8 mouse cellular contexts compared by ENCODE assay signal in the genomic region with DNA sequence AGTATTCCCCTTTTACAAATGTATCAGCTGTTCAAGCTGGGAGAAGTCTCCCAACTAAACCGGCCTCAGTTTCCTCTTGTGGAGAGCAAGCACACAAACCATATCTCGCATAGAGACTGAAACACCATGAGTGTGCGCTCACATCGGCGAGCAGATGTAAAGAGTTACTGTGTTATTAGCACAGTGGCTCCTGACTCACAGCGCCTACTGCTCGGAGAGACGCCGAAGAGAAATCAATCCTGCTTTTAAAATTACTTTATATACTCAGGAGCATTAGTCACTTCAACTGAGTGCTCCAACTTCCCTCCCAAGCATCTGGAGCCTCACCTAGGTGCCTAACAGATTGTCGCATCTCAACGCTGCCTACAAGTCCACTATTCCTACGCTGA. TPM values are rescaled to one million over a fixed set of nuclear protein-coding genes. Genes with fewer than 3 reads are reported as not detected.
DNase-seq lines count a peak whose midpoint lies in the region; ATAC-seq and TF ChIP-seq lines count a peak whose summit lies in the region.

No protein-coding gene starts in this region.

- no peaks in the 10 kb centered on the region for H3K9me3 ChIP-seq in lung, embryonic 15.5 days
- 0 out of 2 replicates have a peak, but pooled peaks cover 4% of the 10 kb centered on the region for H3K9me3 ChIP-seq in intestine, embryonic 16.5 days (ENCODE audit: control insufficient read depth, low read length)
- no peaks in the 10 kb centered on the region for H3K9me3 ChIP-seq in neural tube, embryonic 14.5 days (ENCODE audit: control insufficient read depth, low read length)

- no peak for TF ChIP-seq CTCF in cerebellum, adult 2 months (IDR thresholded peaks at IDR 0.05; ENCODE audit: borderline replicate concordance, insufficient read depth, low read depth, low read length)

- H3K4me1 ChIP-seq in cerebellum, adult 2 months (ENCODE audit: control insufficient read depth, insufficient read depth, low read length) = peaks cover 7% of the 10 kb centered on the region; the same call in 1 of the 2 replicates
- H3K4me1 ChIP-seq in lung, embryonic 15.5 days = peaks cover 26% of the 10 kb centered on the region
- H3K4me1 ChIP-seq in intestine, embryonic 16.5 days (ENCODE audit: control insufficient read depth, insufficient read depth, low read length) = no peaks in the 10 kb centered on the region
- H3K4me1 ChIP-seq in neural tube, embryonic 14.5 days (ENCODE audit: control insufficient read depth, insufficient read depth, low read length) = peaks cover 10% of the 10 kb centered on the region; the same call in 1 of the 2 replicates

- no peaks in the 10 kb centered on the region for H3K36me3 ChIP-seq in lung, embryonic 15.5 days
- no peaks in the 10 kb centered on the region for H3K36me3 ChIP-seq in intestine, embryonic 16.5 days (ENCODE audit: control insufficient read depth, insufficient read depth, low read length)
- H3K36me3 ChIP-seq in neural tube, embryonic 14.5 days (ENCODE audit: control insufficient read depth, insufficient read depth, low read length) = no peaks in the 10 kb centered on the region

- 32% methylated on average over 12 of the region's 12 CpGs for WGBS in cerebellum, adult 2 months
- WGBS in lung, embryonic 15.5 days = 32% methylated on average over 12 of the region's 12 CpGs
- WGBS in intestine, embryonic 16.5 days = 24% methylated on average over 12 of the region's 12 CpGs
- 26% methylated on average over 12 of the region's 12 CpGs for WGBS in neural tube, embryonic 14.5 days

- ATAC-seq in lung, embryonic 15.5 days (ENCODE audit: borderline replicate concordance, extremely low read depth, low FRiP score, low TSS enrichment) = no peak
- peak; percentile 54 for ATAC-seq in intestine, embryonic 16.5 days
- no peak for ATAC-seq in neural tube, embryonic 14.5 days (ENCODE audit: low read depth)

- H3K4me3 ChIP-seq in cerebellum, adult 2 months (replicated peaks; ENCODE audit: insufficient read depth, low read depth, low read length) = peak overlapping the region; percentile 59
- H3K4me3 ChIP-seq in lung, embryonic 15.5 days = peak overlapping the region; percentile 64
- H3K4me3 ChIP-seq in intestine, embryonic 16.5 days (ENCODE audit: low read length) = peak overlapping the region; percentile 76
- peak overlapping the region; percentile 67 for H3K4me3 ChIP-seq in neural tube, embryonic 14.5 days (ENCODE audit: low read depth, low read length)

- H3K27ac ChIP-seq in cerebellum, adult 2 months (ENCODE audit: insufficient read depth, low read length) = peak overlapping the region; percentile 4; the same call in 1 of the 2 replicates
- H3K27ac ChIP-seq in lung, embryonic 15.5 days = peak overlapping the region; percentile 73
- H3K27ac ChIP-seq in intestine, embryonic 16.5 days (ENCODE audit: low read length) = peak overlapping the region; percentile 57
- H3K27ac ChIP-seq in neural tube, embryonic 14.5 days (ENCODE audit: low read depth, low read length) = no peak overlapping the region; the same call in 1 of the 2 replicates

- H3K9ac ChIP-seq in lung, embryonic 15.5 days = peak overlapping the region; percentile 62
- H3K9ac ChIP-seq in intestine, embryonic 16.5 days (ENCODE audit: low read depth, low read length) = peak overlapping the region; percentile 76
- H3K9ac ChIP-seq in neural tube, embryonic 14.5 days (replicated peaks; ENCODE audit: low read depth, low read length) = peak overlapping the region; percentile 65

- peak overlapping the region; percentile 94 for H3K4me2 ChIP-seq in lung, embryonic 15.5 days
- peak overlapping the region; percentile 88 for H3K4me2 ChIP-seq in intestine, embryonic 16.5 days (ENCODE audit: low read depth, low read length)
- H3K4me2 ChIP-seq in neural tube, embryonic 14.5 days (ENCODE audit: low read depth, low read length) = peak overlapping the region; percentile 76

- no peak for TF ChIP-seq POLR2A in cerebellum, adult 2 months (IDR thresholded peaks at IDR 0.05; ENCODE audit: borderline replicate concordance, insufficient read depth, low read length)

- H3K27me3 ChIP-seq in cerebellum, adult 2 months (ENCODE audit: control insufficient read depth, insufficient read depth, low read length) = no peaks in the 10 kb centered on the region; the same call in 1 of the 2 replicates
- peaks cover 42% of the 10 kb centered on the region for H3K27me3 ChIP-seq in lung, embryonic 15.5 days
- peaks cover 5% of the 10 kb centered on the region; the same call in 1 of the 2 replicates for H3K27me3 ChIP-seq in intestine, embryonic 16.5 days (replicated peaks; ENCODE audit: control insufficient read depth, insufficient read depth, low read length)
- no peaks in the 10 kb centered on the region for H3K27me3 ChIP-seq in neural tube, embryonic 14.5 days (ENCODE audit: control insufficient read depth, insufficient read depth, low read length)

- peak in 1 of 2 experiments; percentile 16 for DNase-seq in cerebellum, adult 2 months
- DNase-seq in cerebellum, adult 11 months = no peak
- DNase-seq in lung, adult 18-20 months = no peak
- no peak for DNase-seq in adrenal gland, adult 8-10 months
- DNase-seq in cerebellum, adult 9-11 months = no peak

RNA-seq across cellular contexts. Expression of a gene that starts 1.3 kb away (rescaled TPM):
- 10.0 and 10.2 TPM in 2 replicates for polyA plus RNA-seq in cerebellum, adult 2 months (2012; rRNA removed)
- polyA plus RNA-seq in lung, embryonic 15.5 days (2015; fragmentation: Nextera tagmentation; extraction: Ambion mirVana) = 41.1 and 45.3 TPM in 2 replicates
- 43.6 TPM in 2 replicates for polyA plus RNA-seq in intestine, embryonic 16.5 days (2015; fragmentation: Nextera tagmentation; extraction: Ambion mirVana)
- polyA plus RNA-seq in neural tube, embryonic 14.5 days (2014; fragmentation: Nextera tagmentation; extraction: Ambion mirVana) = 26.4 and 29.8 TPM in 2 replicates
- total RNA-seq in adrenal gland, adult 8-10 months (2022) = 10 to 100 TPM in 2 of 4 experiments, 1 to 10 TPM in 2; 2.0 to 15.1 (median 7.6) TPM

RNA-seq across cellular contexts. Expression of a gene that starts 56.7 kb away (rescaled TPM):
- 71.0 and 77.7 TPM in 2 replicates for polyA plus RNA-seq in cerebellum, adult 2 months (2012; rRNA removed)
- polyA plus RNA-seq in lung, embryonic 15.5 days (2015; fragmentation: Nextera tagmentation; extraction: Ambion mirVana) = 134 and 139 TPM in 2 replicates
- polyA plus RNA-seq in intestine, embryonic 16.5 days (2015; fragmentation: Nextera tagmentation; extraction: Ambion mirVana) = 125 and 135 TPM in 2 replicates
- polyA plus RNA-seq in neural tube, embryonic 14.5 days (2014; fragmentation: Nextera tagmentation; extraction: Ambion mirVana) = 123 and 134 TPM in 2 replicates
- total RNA-seq in adrenal gland, adult 8-10 months (2022) = 10 to 100 TPM; 46.9 to 62.3 (median 54.4) TPM
